Mouse (Mus musculus): ENCODE measurements around the gene Rerg. TPM values are rescaled to one million over a fixed set of nuclear protein-coding genes. Genes with fewer than 3 reads are reported as not detected.
A peak's percentile ranks its signal among the peaks of the same experiment; 100 is the strongest.

Gene Rerg
- polyA plus RNA-seq, 1 experiment from 2014 or later = 16.2 TPM

GRCm38 (mm10) chr6:137151015-137151414 is 19.3 kb downstream of the Rerg start:
- Histone ChIP-seq H3K9ac (replicated peaks; ENCODE audit: low read length) (no peak overlapping the region), H3K36me3 (ENCODE audit: insufficient read depth, low read length) (no peaks in the 10 kb centered on the region), H3K4me2 (replicated peaks; ENCODE audit: low read depth, low read length) (no peak overlapping the region), H3K4me1 (ENCODE audit: insufficient read depth, low read length) (no peaks in the 10 kb centered on the region), H3K9me3 (ENCODE audit: low read length) (no peaks in the 10 kb centered on the region), H3K27ac (ENCODE audit: low read length) (no peak overlapping the region), H3K27me3 (ENCODE audit: insufficient read depth, low read length) (no peaks in the 10 kb centered on the region), H3K4me3 (ENCODE audit: low read length) (no peak overlapping the region)
- 84% methylated on average over 2 of the region's 2 CpGs for WGBS
- no peak for ATAC-seq (ENCODE audit: low FRiP score, low TSS enrichment)

- ATAC-seq (ENCODE audit: low FRiP score, low TSS enrichment) = no peak
- Histone ChIP-seq H3K4me3 (ENCODE audit: low read length) (no peak overlapping the region), H3K27me3 (ENCODE audit: insufficient read depth, low read length) (no peaks in the 10 kb centered on the region), H3K27ac (ENCODE audit: low read length) (no peak overlapping the region), H3K9ac (replicated peaks; ENCODE audit: low read length) (no peak overlapping the region), H3K36me3 (ENCODE audit: insufficient read depth, low read length) (no peaks in the 10 kb centered on the region), H3K4me2 (replicated peaks; ENCODE audit: low read depth, low read length) (no peak overlapping the region), H3K4me1 (ENCODE audit: insufficient read depth, low read length) (peaks cover 9% of the 10 kb centered on the region), H3K9me3 (ENCODE audit: low read length) (no peaks in the 10 kb centered on the region)
- 64% methylated on average over 4 of the region's 4 CpGs for WGBS
These were observed 20.5 kb downstream of the Rerg start for GRCm38 (mm10) chr6:137149833-137150232.

DNA sequence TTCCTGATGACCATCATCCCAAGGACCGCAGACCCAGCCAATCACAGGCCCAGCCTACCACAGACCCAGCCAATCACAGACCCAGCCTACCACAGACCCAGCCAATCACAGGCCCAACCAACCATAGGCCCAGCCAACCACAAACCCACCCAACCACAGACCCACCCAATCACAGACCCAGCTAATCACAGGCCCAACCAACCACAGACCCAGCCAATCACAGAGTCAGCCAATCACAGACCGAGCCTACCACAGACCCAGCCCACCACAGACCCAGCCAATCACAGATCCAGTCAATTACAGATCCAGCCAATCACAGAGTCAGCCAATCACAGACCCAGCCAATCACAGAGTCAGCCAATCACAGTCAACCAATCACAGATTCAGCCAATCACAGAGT is 23.4 kb downstream of the Rerg start:
- H3K9me3 ChIP-seq (ENCODE audit: low read length) = no peaks in the 10 kb centered on the region
- H3K4me1 ChIP-seq (ENCODE audit: insufficient read depth, low read length) = peaks cover 26% of the 10 kb centered on the region
- H3K27ac ChIP-seq (ENCODE audit: low read length) = no peak overlapping the region
- WGBS = 91% methylated on average over 2 of the region's 2 CpGs
- no peak overlapping the region for H3K9ac ChIP-seq (replicated peaks; ENCODE audit: low read length)
- ATAC-seq (ENCODE audit: low FRiP score, low TSS enrichment) = no peak
- no peaks in the 10 kb centered on the region for H3K27me3 ChIP-seq (ENCODE audit: insufficient read depth, low read length)
- no peaks in the 10 kb centered on the region for H3K36me3 ChIP-seq (ENCODE audit: insufficient read depth, low read length)
- H3K4me2 ChIP-seq (replicated peaks; ENCODE audit: low read depth, low read length) = no peak overlapping the region
- no peak overlapping the region for H3K4me3 ChIP-seq (ENCODE audit: low read length)

DNA sequence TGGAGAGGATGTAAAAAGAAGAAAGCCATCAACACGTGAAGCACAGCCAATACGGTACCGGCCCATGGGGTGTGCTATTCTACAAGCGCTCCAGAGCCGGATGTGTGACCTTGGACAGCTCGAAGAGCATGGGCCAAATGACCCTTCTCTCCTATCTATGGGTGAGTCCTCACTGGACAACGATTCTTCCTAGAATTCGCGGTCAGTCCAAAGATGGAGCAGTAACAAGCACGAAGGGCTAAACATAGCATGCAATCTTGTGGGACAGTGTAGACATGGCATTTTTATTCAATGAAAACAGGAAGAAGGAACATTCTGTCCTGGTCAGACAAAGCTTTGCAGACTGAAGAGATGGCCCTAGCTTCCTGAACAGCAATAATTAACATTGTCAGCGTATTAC is 24.7 kb downstream of the Rerg start:
- Histone ChIP-seq H3K36me3 (ENCODE audit: insufficient read depth, low read length) (no peaks in the 10 kb centered on the region), H3K4me1 (ENCODE audit: insufficient read depth, low read length) (peaks cover 33% of the 10 kb centered on the region), H3K9me3 (ENCODE audit: low read length) (no peaks in the 10 kb centered on the region), H3K27ac (ENCODE audit: low read length) (peak overlapping the region; percentile 92), H3K4me3 (ENCODE audit: low read length) (no peak overlapping the region), H3K4me2 (replicated peaks; ENCODE audit: low read depth, low read length) (no peak overlapping the region), H3K27me3 (ENCODE audit: insufficient read depth, low read length) (no peaks in the 10 kb centered on the region), H3K9ac (replicated peaks; ENCODE audit: low read length) (no peak overlapping the region)
- peak; percentile 60 for ATAC-seq (ENCODE audit: low FRiP score, low TSS enrichment)
- WGBS = 66% methylated on average over 11 of the region's 11 CpGs

GRCm38 (mm10) chr6:137144958-137145535 is 25.2 kb downstream of the Rerg start:
- ATAC-seq (ENCODE audit: low FRiP score, low TSS enrichment) = peak; percentile 44
- Histone ChIP-seq H3K4me1 (ENCODE audit: insufficient read depth, low read length) (peaks cover 33% of the 10 kb centered on the region), H3K27ac (ENCODE audit: low read length) (peak overlapping the region; percentile 92), H3K4me3 (ENCODE audit: low read length) (no peak overlapping the region), H3K27me3 (ENCODE audit: insufficient read depth, low read length) (no peaks in the 10 kb centered on the region), H3K4me2 (replicated peaks; ENCODE audit: low read depth, low read length) (0 out of 2 replicates have a peak overlapping the region, but pooled peaks have one; percentile 12), H3K9ac (replicated peaks; ENCODE audit: low read length) (no peak overlapping the region; the same call in 1 of the 2 replicates), H3K36me3 (ENCODE audit: insufficient read depth, low read length) (no peaks in the 10 kb centered on the region), H3K9me3 (ENCODE audit: low read length) (no peaks in the 10 kb centered on the region)
- 23% methylated on average over 11 of the region's 11 CpGs for WGBS

GRCm38 (mm10) chr6:137144526-137144840 is 25.8 kb downstream of the Rerg start:
- Histone ChIP-seq H3K4me3 (ENCODE audit: low read length) (no peak overlapping the region), H3K9ac (replicated peaks; ENCODE audit: low read length) (no peak overlapping the region; the same call in 1 of the 2 replicates), H3K4me2 (replicated peaks; ENCODE audit: low read depth, low read length) (no peak overlapping the region), H3K27ac (ENCODE audit: low read length) (peak overlapping the region; percentile 92), H3K9me3 (ENCODE audit: low read length) (no peaks in the 10 kb centered on the region), H3K27me3 (ENCODE audit: insufficient read depth, low read length) (no peaks in the 10 kb centered on the region), H3K36me3 (ENCODE audit: insufficient read depth, low read length) (no peaks in the 10 kb centered on the region), H3K4me1 (ENCODE audit: insufficient read depth, low read length) (peaks cover 33% of the 10 kb centered on the region)
- 63% methylated on average over 10 of the region's 10 CpGs for WGBS
- ATAC-seq (ENCODE audit: low FRiP score, low TSS enrichment) = no peak

GRCm38 (mm10) chr6:137143818-137144525 is 26.3 kb downstream of the Rerg start:
- Histone ChIP-seq H3K4me1 (ENCODE audit: insufficient read depth, low read length) (peaks cover 33% of the 10 kb centered on the region), H3K9me3 (ENCODE audit: low read length) (no peaks in the 10 kb centered on the region), H3K27ac (ENCODE audit: low read length) (peak overlapping the region; percentile 92), H3K4me3 (ENCODE audit: low read length) (no peak overlapping the region), H3K27me3 (ENCODE audit: insufficient read depth, low read length) (no peaks in the 10 kb centered on the region), H3K9ac (replicated peaks; ENCODE audit: low read length) (no peak overlapping the region), H3K36me3 (ENCODE audit: insufficient read depth, low read length) (no peaks in the 10 kb centered on the region), H3K4me2 (replicated peaks; ENCODE audit: low read depth, low read length) (no peak overlapping the region)
- WGBS = 85% methylated on average over 7 of the region's 7 CpGs
- ATAC-seq (ENCODE audit: low FRiP score, low TSS enrichment) = no peak

GRCm38 (mm10) chr6:137142796-137143195 is 27.5 kb downstream of the Rerg start:
- peaks cover 33% of the 10 kb centered on the region for H3K4me1 ChIP-seq (ENCODE audit: insufficient read depth, low read length)
- H3K4me2 ChIP-seq (replicated peaks; ENCODE audit: low read depth, low read length) = peak overlapping the region; percentile 54
- H3K27ac ChIP-seq (ENCODE audit: low read length) = peak overlapping the region; percentile 86
- ATAC-seq (ENCODE audit: low FRiP score, low TSS enrichment) = peak; percentile 80
- H3K9me3 ChIP-seq (ENCODE audit: low read length) = no peaks in the 10 kb centered on the region
- peak overlapping the region; percentile 30 for H3K4me3 ChIP-seq (ENCODE audit: low read length)
- H3K36me3 ChIP-seq (ENCODE audit: insufficient read depth, low read length) = no peaks in the 10 kb centered on the region
- peak overlapping the region; percentile 37; the same call in 1 of the 2 replicates for H3K9ac ChIP-seq (replicated peaks; ENCODE audit: low read length)
- H3K27me3 ChIP-seq (ENCODE audit: insufficient read depth, low read length) = no peaks in the 10 kb centered on the region
- 2% methylated on average over 9 of the region's 11 CpGs for WGBS

DNA sequence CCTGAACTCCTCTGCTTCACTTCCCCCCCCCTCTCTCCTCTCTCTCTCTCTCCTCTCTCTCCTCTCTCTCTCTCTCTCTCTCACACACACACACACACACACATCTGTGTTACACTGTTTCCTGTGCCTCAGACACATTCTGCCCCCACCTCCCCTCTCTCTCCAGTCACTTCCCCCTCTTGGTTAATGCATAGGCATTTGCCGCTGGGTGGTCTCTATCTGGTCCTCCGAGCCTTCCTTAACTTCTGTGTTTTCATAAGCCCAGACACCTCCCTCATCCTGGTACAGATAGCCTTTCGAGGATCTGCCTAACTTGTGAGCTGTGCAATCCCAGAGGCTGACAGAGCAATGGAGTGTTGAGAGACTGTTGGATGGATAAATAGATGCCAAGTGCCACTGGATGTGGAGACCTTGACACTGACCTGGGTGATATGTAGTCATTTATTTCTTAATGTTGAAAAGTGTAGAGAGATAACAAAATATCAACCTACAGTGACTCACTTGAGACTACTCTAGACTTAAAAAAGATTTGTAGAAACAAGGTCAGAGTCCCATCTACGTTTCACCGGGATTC is 29.0 kb downstream of the Rerg start:
- no peak for ATAC-seq (ENCODE audit: low FRiP score, low TSS enrichment)
- Histone ChIP-seq H3K9me3 (ENCODE audit: low read length) (no peaks in the 10 kb centered on the region), H3K36me3 (ENCODE audit: insufficient read depth, low read length) (no peaks in the 10 kb centered on the region), H3K27me3 (ENCODE audit: insufficient read depth, low read length) (no peaks in the 10 kb centered on the region), H3K9ac (replicated peaks; ENCODE audit: low read length) (no peak overlapping the region), H3K4me1 (ENCODE audit: insufficient read depth, low read length) (peaks cover 38% of the 10 kb centered on the region), H3K4me3 (ENCODE audit: low read length) (no peak overlapping the region), H3K4me2 (replicated peaks; ENCODE audit: low read depth, low read length) (no peak overlapping the region), H3K27ac (ENCODE audit: low read length) (peak overlapping the region; percentile 40; the same call in 1 of the 2 replicates)
- WGBS = 41% methylated on average over 5 of the region's 5 CpGs

GRCm38 (mm10) chr6:137138822-137139221 is 31.5 kb downstream of the Rerg start:
- Histone ChIP-seq H3K9me3 (ENCODE audit: low read length) (no peaks in the 10 kb centered on the region), H3K9ac (replicated peaks; ENCODE audit: low read length) (no peak overlapping the region), H3K36me3 (ENCODE audit: insufficient read depth, low read length) (no peaks in the 10 kb centered on the region), H3K4me3 (ENCODE audit: low read length) (no peak overlapping the region), H3K27ac (ENCODE audit: low read length) (no peak overlapping the region), H3K4me2 (replicated peaks; ENCODE audit: low read depth, low read length) (no peak overlapping the region), H3K4me1 (ENCODE audit: insufficient read depth, low read length) (peaks cover 33% of the 10 kb centered on the region), H3K27me3 (ENCODE audit: insufficient read depth, low read length) (no peaks in the 10 kb centered on the region)
- ATAC-seq (ENCODE audit: low FRiP score, low TSS enrichment) = no peak
- 61% methylated on average over 8 of the region's 8 CpGs for WGBS

Data from kidney, embryonic 16.5 days (tissue).